Mouse (Mus musculus): ENCODE data around the gene Slc24a4. TPM values are rescaled to one million over a fixed set of nuclear protein-coding genes. Genes with fewer than 3 reads are reported as not detected.

Gene Slc24a4
- total and polyA plus RNA-seq, 3 experiments, result 0.16 TPM; not detected in 2

DNA sequence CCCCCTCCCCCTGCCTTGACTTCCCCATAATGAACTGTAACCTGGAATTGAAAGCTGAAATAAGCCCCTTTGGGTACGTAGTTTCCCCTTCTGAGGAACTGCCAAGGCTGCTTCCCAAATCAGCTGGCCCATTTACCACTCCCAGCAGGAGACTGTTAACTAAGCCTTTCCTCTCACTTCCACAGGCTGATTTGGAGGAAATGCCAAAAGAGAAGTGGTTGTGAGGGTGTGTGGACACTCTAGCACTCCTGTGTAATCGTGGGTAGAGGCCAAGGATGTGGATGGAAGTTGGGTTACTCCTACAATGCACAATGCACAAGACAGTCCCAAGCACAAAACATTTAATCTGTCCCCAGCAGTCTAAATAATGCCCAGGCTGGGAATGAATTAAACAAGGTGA, 153.6 kb downstream of the Slc24a4 start:
- Histone ChIP-seq H3K9me3 (replicated peaks) (peaks cover 16% of the 10 kb centered on the region), H3K27me3 (ENCODE audit: insufficient read depth, low read length) (no peaks in the 10 kb centered on the region), H3K36me3 (replicated peaks) (no peaks in the 10 kb centered on the region), H3K4me3 (ENCODE audit: low read depth, low read length) (no peak overlapping the region), H3K4me1 (ENCODE audit: insufficient read depth, low read depth, low read length) (no peaks in the 10 kb centered on the region)
- DNase-seq (ENCODE audit: low spot score), result no peak
- ATAC-seq (ENCODE audit: extremely low read depth, insufficient number of reproducible peaks, low FRiP score, poor library complexity, severe bottlenecking), result no peak
- TF ChIP-seq GATA2 (IDR thresholded peaks at IDR 0.05; ENCODE audit: borderline replicate concordance, low read depth, low read length), result no peak
- no peak for TF ChIP-seq GATA1 (IDR thresholded peaks at IDR 0.05; ENCODE audit: borderline replicate concordance, low read length)
- TF ChIP-seq CTCF (IDR thresholded peaks at IDR 0.05; ENCODE audit: low read depth, low read length), result no peak
- TF ChIP-seq POLR2AphosphoS5 (IDR thresholded peaks at IDR 0.05; ENCODE audit: insufficient replicate concordance, low read depth, low read length), result no peak
- TF ChIP-seq TAL1 (conservative IDR thresholded peaks at IDR 0.05; ENCODE audit: low read depth, low read length), result no peak

GRCm38 (mm10) chr12:102282763-102283482, 154.4 kb downstream of the Slc24a4 start, which contains the start of gene Rin3:
Gene Rin3, plus strand, starts transcription at chr12:102283048.
- Histone ChIP-seq H3K27me3 (ENCODE audit: insufficient read depth, low read length) (no peaks in the 10 kb centered on the region), H3K9me3 (replicated peaks) (peaks cover 16% of the 10 kb centered on the region), H3K4me3 (ENCODE audit: low read depth, low read length) (peak within 1 kb of the TSS; percentile 8; the same call in 1 of the 2 replicates), H3K36me3 (replicated peaks) (no peaks in the 10 kb centered on the region), H3K4me1 (ENCODE audit: insufficient read depth, low read depth, low read length) (no peaks in the 10 kb centered on the region)
- TF ChIP-seq TAL1 (conservative IDR thresholded peaks at IDR 0.05; ENCODE audit: low read depth, low read length), result no peak
- TF ChIP-seq CTCF (IDR thresholded peaks at IDR 0.05; ENCODE audit: low read depth, low read length), result no peak
- TF ChIP-seq GATA1 (IDR thresholded peaks at IDR 0.05; ENCODE audit: borderline replicate concordance, low read length), result no peak
- TF ChIP-seq GATA2 (IDR thresholded peaks at IDR 0.05; ENCODE audit: borderline replicate concordance, low read depth, low read length), result no peak
- no peak for TF ChIP-seq POLR2AphosphoS5 (IDR thresholded peaks at IDR 0.05; ENCODE audit: insufficient replicate concordance, low read depth, low read length)
- DNase-seq (ENCODE audit: low spot score) (no peak), ATAC-seq (ENCODE audit: extremely low read depth, insufficient number of reproducible peaks, low FRiP score, poor library complexity, severe bottlenecking) (no peak)

- DNase-seq (ENCODE audit: low spot score) (no peak), ATAC-seq (ENCODE audit: extremely low read depth, insufficient number of reproducible peaks, low FRiP score, poor library complexity, severe bottlenecking) (no peak)
- no peaks in the 10 kb centered on the region for H3K27me3 ChIP-seq (ENCODE audit: insufficient read depth, low read length)
- H3K9me3 ChIP-seq (replicated peaks), result peaks cover 12% of the 10 kb centered on the region
- TF ChIP-seq GATA2 (IDR thresholded peaks at IDR 0.05; ENCODE audit: borderline replicate concordance, low read depth, low read length) (no peak), CTCF (IDR thresholded peaks at IDR 0.05; ENCODE audit: low read depth, low read length) (no peak), GATA1 (IDR thresholded peaks at IDR 0.05; ENCODE audit: borderline replicate concordance, low read length) (no peak), TAL1 (conservative IDR thresholded peaks at IDR 0.05; ENCODE audit: low read depth, low read length) (no peak), POLR2AphosphoS5 (IDR thresholded peaks at IDR 0.05; ENCODE audit: insufficient replicate concordance, low read depth, low read length) (no peak)
- H3K4me3 ChIP-seq (ENCODE audit: low read depth, low read length), result no peak overlapping the region
- H3K36me3 ChIP-seq (replicated peaks), result no peaks in the 10 kb centered on the region
- no peaks in the 10 kb centered on the region for H3K4me1 ChIP-seq (ENCODE audit: insufficient read depth, low read depth, low read length)
Observed at GRCm38 (mm10) chr12:102283483-102284266, 155.1 kb downstream of the Slc24a4 start.

- H3K9me3 ChIP-seq (replicated peaks), result peaks cover 10% of the 10 kb centered on the region
- no peak for ATAC-seq (ENCODE audit: extremely low read depth, insufficient number of reproducible peaks, low FRiP score, poor library complexity, severe bottlenecking)
- DNase-seq (ENCODE audit: low spot score), result no peak
- H3K36me3 ChIP-seq (replicated peaks), result no peaks in the 10 kb centered on the region
- no peaks in the 10 kb centered on the region for H3K27me3 ChIP-seq (ENCODE audit: insufficient read depth, low read length)
- TF ChIP-seq CTCF (IDR thresholded peaks at IDR 0.05; ENCODE audit: low read depth, low read length) (no peak), POLR2AphosphoS5 (IDR thresholded peaks at IDR 0.05; ENCODE audit: insufficient replicate concordance, low read depth, low read length) (no peak), GATA1 (IDR thresholded peaks at IDR 0.05; ENCODE audit: borderline replicate concordance, low read length) (no peak), TAL1 (conservative IDR thresholded peaks at IDR 0.05; ENCODE audit: low read depth, low read length) (no peak), GATA2 (IDR thresholded peaks at IDR 0.05; ENCODE audit: borderline replicate concordance, low read depth, low read length) (no peak)
- no peaks in the 10 kb centered on the region for H3K4me1 ChIP-seq (ENCODE audit: insufficient read depth, low read depth, low read length)
- H3K4me3 ChIP-seq (ENCODE audit: low read depth, low read length), result no peak overlapping the region
Observed at GRCm38 (mm10) chr12:102284267-102284610, 155.7 kb downstream of the Slc24a4 start.

GRCm38 (mm10) chr12:102284618-102285159, 156.2 kb downstream of the Slc24a4 start:
- no peak for ATAC-seq (ENCODE audit: extremely low read depth, insufficient number of reproducible peaks, low FRiP score, poor library complexity, severe bottlenecking)

GRCm38 (mm10) chr12:102285318-102285717, 156.8 kb downstream of the Slc24a4 start:
- TF ChIP-seq GATA1 (IDR thresholded peaks at IDR 0.05; ENCODE audit: borderline replicate concordance, low read length) (no peak), GATA2 (IDR thresholded peaks at IDR 0.05; ENCODE audit: borderline replicate concordance, low read depth, low read length) (no peak), POLR2AphosphoS5 (IDR thresholded peaks at IDR 0.05; ENCODE audit: insufficient replicate concordance, low read depth, low read length) (no peak), TAL1 (conservative IDR thresholded peaks at IDR 0.05; ENCODE audit: low read depth, low read length) (no peak), CTCF (IDR thresholded peaks at IDR 0.05; ENCODE audit: low read depth, low read length) (no peak)
- H3K4me3 ChIP-seq (ENCODE audit: low read depth, low read length), result no peak overlapping the region
- DNase-seq (ENCODE audit: low spot score), result no peak
- H3K36me3 ChIP-seq (replicated peaks), result no peaks in the 10 kb centered on the region
- ATAC-seq (ENCODE audit: extremely low read depth, insufficient number of reproducible peaks, low FRiP score, poor library complexity, severe bottlenecking), result no peak
- no peaks in the 10 kb centered on the region for H3K4me1 ChIP-seq (ENCODE audit: insufficient read depth, low read depth, low read length)
- H3K27me3 ChIP-seq (ENCODE audit: insufficient read depth, low read length), result no peaks in the 10 kb centered on the region
- H3K9me3 ChIP-seq (replicated peaks), result peaks cover 10% of the 10 kb centered on the region

More at GRCm38 (mm10) chr12:102284618-102285159, 156.2 kb downstream of the Slc24a4 start:
- TF ChIP-seq TAL1 (conservative IDR thresholded peaks at IDR 0.05; ENCODE audit: low read depth, low read length) (no peak), POLR2AphosphoS5 (IDR thresholded peaks at IDR 0.05; ENCODE audit: insufficient replicate concordance, low read depth, low read length) (no peak), GATA1 (IDR thresholded peaks at IDR 0.05; ENCODE audit: borderline replicate concordance, low read length) (no peak), CTCF (IDR thresholded peaks at IDR 0.05; ENCODE audit: low read depth, low read length) (no peak)
- Histone ChIP-seq H3K27me3 (ENCODE audit: insufficient read depth, low read length) (no peaks in the 10 kb centered on the region), H3K9me3 (replicated peaks) (peaks cover 10% of the 10 kb centered on the region), H3K36me3 (replicated peaks) (no peaks in the 10 kb centered on the region), H3K4me3 (ENCODE audit: low read depth, low read length) (no peak overlapping the region), H3K4me1 (ENCODE audit: insufficient read depth, low read depth, low read length) (no peaks in the 10 kb centered on the region)
- DNase-seq (ENCODE audit: low spot score), result no peak

Measured in G1E (cell line).